25 mouse cellular contexts compared by ENCODE assay signal in the genomic region with DNA sequence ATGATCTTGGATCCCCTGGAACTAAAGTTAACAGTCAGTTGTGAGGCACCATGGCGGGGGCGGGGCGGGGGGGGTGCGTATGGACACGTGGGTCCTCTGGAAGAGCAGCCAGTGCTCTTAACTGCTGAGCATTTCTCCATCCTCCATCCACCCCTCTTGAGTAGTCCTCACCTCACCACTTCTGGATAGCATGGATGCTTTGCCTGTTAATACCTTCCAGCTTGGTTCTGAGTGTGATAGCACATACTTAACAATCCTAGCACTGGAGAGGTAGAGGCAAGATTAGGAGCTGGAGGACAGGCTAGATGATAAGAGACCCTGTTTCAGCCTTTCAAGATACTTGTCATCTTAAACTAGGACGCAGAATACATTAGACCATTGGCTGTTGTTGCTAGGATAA. TPM values are rescaled to one million over a fixed set of nuclear protein-coding genes. Genes with fewer than 3 reads are reported as not detected.
A peak's percentile ranks its signal among the peaks of the same experiment; 100 is the strongest.
DNase-seq lines count a peak whose midpoint lies in the region; ATAC-seq and TF ChIP-seq lines count a peak whose summit lies in the region.
"Had no signal": no experiment of that assay in that cellular context is flagged by ENCODE, and none has a peak within 500 bp of the region (broad histone marks: within the 10 kb centered on the region; RNA-seq: fewer than 3 reads in every experiment).

No protein-coding gene starts in this region.

- peaks cover 15% of the 10 kb centered on the region for H3K36me3 ChIP-seq in heart, adult 2 months (ENCODE audit: control insufficient read depth, insufficient read depth, low read length)
- peaks cover 7% of the 10 kb centered on the region; the same call in 1 of the 2 replicates for H3K36me3 ChIP-seq in midbrain, embryonic 11.5 days (ENCODE audit: control insufficient read depth, insufficient read depth, low read length)
- H3K36me3 ChIP-seq in midbrain, embryonic 16.5 days (ENCODE audit: control insufficient read depth, insufficient read depth, low read length): peaks cover 10% of the 10 kb centered on the region

- 63% methylated on average over 6 of the region's 6 CpGs for WGBS in heart, adult 2 months
- whole genome bisulfite sequencing in lung, adult 2 months: 73% methylated on average over 6 of the region's 6 CpGs
- 92% methylated on average over 6 of the region's 6 CpGs for WGBS in midbrain, embryonic 11.5 days
- WGBS in midbrain, embryonic 16.5 days: 91% methylated on average over 6 of the region's 6 CpGs

- peak; percentile 31 for DNase-seq in heart, adult 11 months
- DNase-seq in heart, adult 2 months: no peak
- peak; percentile 36 to 46 for DNase-seq in lung, adult 18-20 months
- DNase-seq in lung, adult 2 months: no peak
- DNase-seq in lung, postnatal 25 days (ENCODE audit: low spot score): peak; percentile 57
- no peak for DNase-seq in lung, postnatal 4 days
- DNase-seq in midbrain, embryonic 11.5 days (ENCODE audit: low spot score, missing footprints): peak; percentile 2
- DNase-seq: adrenal gland, adult 8-10 months; adrenal gland, postnatal 14 days; adrenal gland, postnatal 36 days; B cell, adult 2 months; cerebellum, adult 11-12 months; cerebellum, adult 2 months; cerebellum, adult 9-10 months; cerebellum, postnatal 10 days; cerebellum, postnatal 25 days had no signal

- peaks cover 3% of the 10 kb centered on the region for H3K4me1 ChIP-seq in heart, adult 2 months (ENCODE audit: control insufficient read depth, insufficient read depth, low read length)
- peaks cover 2% of the 10 kb centered on the region; the same call in 1 of the 2 replicates for H3K4me1 ChIP-seq in lung, adult 2 months (ENCODE audit: control insufficient read depth, insufficient read depth, low read length)
- no peaks in the 10 kb centered on the region for H3K4me1 ChIP-seq in midbrain, embryonic 11.5 days (ENCODE audit: control insufficient read depth, insufficient read depth, low read length)
- 0 out of 2 replicates have a peak, but pooled peaks cover 4% of the 10 kb centered on the region for H3K4me1 ChIP-seq in midbrain, embryonic 16.5 days (ENCODE audit: control insufficient read depth, insufficient read depth, low read length)
- H3K4me1 ChIP-seq: embryonic facial prominence, embryonic 10.5 days; embryonic facial prominence, embryonic 12.5 days had no signal

- H3K79me2 ChIP-seq in heart, adult 2 months (replicated peaks; ENCODE audit: control insufficient read depth, insufficient read depth, low read length): peaks cover 9% of the 10 kb centered on the region; the same call in 1 of the 2 replicates

- H3K27me3 ChIP-seq in heart, adult 2 months (ENCODE audit: control insufficient read depth, insufficient read depth, low read length): no peaks in the 10 kb centered on the region
- no peaks in the 10 kb centered on the region for H3K27me3 ChIP-seq in midbrain, embryonic 11.5 days (ENCODE audit: control insufficient read depth, insufficient read depth, low read length)
- no peaks in the 10 kb centered on the region for H3K27me3 ChIP-seq in midbrain, embryonic 16.5 days (ENCODE audit: control insufficient read depth, insufficient read depth, low read depth, low read length)
- H3K27me3 ChIP-seq: CH12.LX; embryonic facial prominence, embryonic 12.5 days; forebrain, embryonic 13.5 days; Patski had no signal

- H3K9me3 ChIP-seq in midbrain, embryonic 11.5 days (ENCODE audit: control insufficient read depth, low read length): no peaks in the 10 kb centered on the region
- no peaks in the 10 kb centered on the region for H3K9me3 ChIP-seq in midbrain, embryonic 16.5 days (replicated peaks; ENCODE audit: control insufficient read depth, low read length, poor library complexity, severe bottlenecking)
- H3K9me3 ChIP-seq: embryonic facial prominence, embryonic 10.5 days; embryonic facial prominence, embryonic 12.5 days; forebrain, embryonic 13.5 days; G1E had no signal

- H3K4me3 ChIP-seq in heart, adult 2 months: no peak overlapping the region
- H3K4me3 ChIP-seq in lung, adult 2 months (replicated peaks; ENCODE audit: extremely low read depth, low read depth, low read length): no peak overlapping the region
- no peak overlapping the region for H3K4me3 ChIP-seq in midbrain, embryonic 11.5 days (ENCODE audit: low read depth, low read length)
- H3K4me3 ChIP-seq in midbrain, embryonic 16.5 days (ENCODE audit: low read depth, low read length): no peak overlapping the region
- H3K4me3 ChIP-seq: embryonic facial prominence, embryonic 10.5 days; embryonic facial prominence, embryonic 12.5 days; forebrain, embryonic 13.5 days had no signal

- intact Hi-C loops in heart, adult 2 months (cut with DNase I): no loop called here

- H3K9ac ChIP-seq in heart, adult 2 months (ENCODE audit: low read depth, low read length): no peak overlapping the region
- no peak overlapping the region for H3K9ac ChIP-seq in midbrain, embryonic 11.5 days (ENCODE audit: low read length)
- no peak overlapping the region for H3K9ac ChIP-seq in midbrain, embryonic 16.5 days (ENCODE audit: low read depth, low read length)
- H3K9ac ChIP-seq: embryonic facial prominence, embryonic 12.5 days; forebrain, embryonic 13.5 days had no signal

- no peak for TF ChIP-seq POLR2A in heart, adult 2 months (IDR thresholded peaks at IDR 0.05; ENCODE audit: insufficient read depth, low read depth, low read length)
- TF ChIP-seq POLR2A in lung, adult 2 months (IDR thresholded peaks at IDR 0.05; ENCODE audit: borderline replicate concordance, extremely low read depth, low read depth, low read length): no peak

- no peak overlapping the region for H3K4me2 ChIP-seq in midbrain, embryonic 11.5 days
- no peak overlapping the region for H3K4me2 ChIP-seq in midbrain, embryonic 16.5 days (ENCODE audit: low read length)
- H3K4me2 ChIP-seq: embryonic facial prominence, embryonic 12.5 days; forebrain, embryonic 13.5 days had no signal

- no peak for TF ChIP-seq CTCF in heart, adult 2 months (IDR thresholded peaks at IDR 0.05)
- no peak for TF ChIP-seq CTCF in lung, adult 2 months (IDR thresholded peaks at IDR 0.05; ENCODE audit: insufficient read depth, low read length)

- H3K27ac ChIP-seq in heart, adult 2 months: no peak overlapping the region
- no peak overlapping the region for H3K27ac ChIP-seq in midbrain, embryonic 11.5 days (ENCODE audit: low read depth, low read length)
- no peak overlapping the region for H3K27ac ChIP-seq in midbrain, embryonic 16.5 days (ENCODE audit: low read length)
- H3K27ac ChIP-seq: embryonic facial prominence, embryonic 10.5 days; embryonic facial prominence, embryonic 12.5 days; forebrain, embryonic 13.5 days had no signal

- no peak for ATAC-seq in midbrain, embryonic 11.5 days (ENCODE audit: low FRiP score)
- ATAC-seq in midbrain, embryonic 16.5 days: no peak
- ATAC-seq: activated CD4-positive, CD25-positive, alpha-beta regulatory T cell, adult 4 months; CD4-positive, CD25-positive, alpha-beta regulatory T cell, adult 4 months; forebrain, embryonic 13.5 days; Patski had no signal

- no peak for TF ChIP-seq EP300 in heart, adult 2 months (IDR thresholded peaks at IDR 0.05; ENCODE audit: insufficient read depth, low read depth, low read length)

RNA-seq across cellular contexts. Expression of a gene that starts 16.9 kb away (rescaled TPM):
- total RNA-seq in heart, adult 2 months (2021): under 1 TPM in 1 of 2 experiments, not detected in 1; 0.14 TPM
- 0.08 and 0.09 TPM in 2 replicates for polyA plus RNA-seq in heart, adult 2 months (2012; rRNA removed)
- polyA plus RNA-seq in lung, adult 2 months (2012; rRNA removed): 2.5 and 2.6 TPM in 2 replicates
- polyA plus RNA-seq in midbrain, embryonic 11.5 days (2014; fragmentation: Nextera tagmentation; extraction: Ambion mirVana): 1.4 and 3.0 TPM in 2 replicates
- 13.6 and 22.2 TPM in 2 replicates for polyA plus RNA-seq in midbrain, embryonic 16.5 days (2015; fragmentation: Nextera tagmentation; extraction: Ambion mirVana)
- total RNA-seq: CH12.LX had no signal
- polyA plus RNA-seq: activated CD4-positive, CD25-positive, alpha-beta regulatory T cell, adult 4 months; G1E had no signal

RNA-seq across cellular contexts. Expression of a gene that starts 20.7 kb away (rescaled TPM):
- total RNA-seq in heart, adult 2 months (2021): 10 to 100 TPM; 26.2 to 27.2 TPM
- 31.2 and 36.5 TPM in 2 replicates for polyA plus RNA-seq in heart, adult 2 months (2012; rRNA removed)
- 56.5 and 63.3 TPM in 2 replicates for polyA plus RNA-seq in lung, adult 2 months (2012; rRNA removed)
- 85.5 and 92.2 TPM in 2 replicates for polyA plus RNA-seq in midbrain, embryonic 11.5 days (2014; fragmentation: Nextera tagmentation; extraction: Ambion mirVana)
- polyA plus RNA-seq in midbrain, embryonic 16.5 days (2015; fragmentation: Nextera tagmentation; extraction: Ambion mirVana): 72.4 and 88.8 TPM in 2 replicates

RNA-seq across cellular contexts. Expression of a gene that starts 36.0 kb away (rescaled TPM):
- 10 to 100 TPM; 24.3 to 28.5 TPM for total RNA-seq in heart, adult 2 months (2021)
- 98.0 and 104 TPM in 2 replicates for polyA plus RNA-seq in heart, adult 2 months (2012; rRNA removed)
- polyA plus RNA-seq in lung, adult 2 months (2012; rRNA removed): 243 and 247 TPM in 2 replicates
- 70.5 and 77.2 TPM in 2 replicates for polyA plus RNA-seq in midbrain, embryonic 11.5 days (2014; fragmentation: Nextera tagmentation; extraction: Ambion mirVana)
- polyA plus RNA-seq in midbrain, embryonic 16.5 days (2015; fragmentation: Nextera tagmentation; extraction: Ambion mirVana): 145 and 151 TPM in 2 replicates

RNA-seq across cellular contexts. Expression of a gene that starts 58.4 kb away (rescaled TPM):
- 10 to 100 TPM; 13.3 to 16.0 TPM for total RNA-seq in heart, adult 2 months (2021)
- 32.2 and 32.3 TPM in 2 replicates for polyA plus RNA-seq in heart, adult 2 months (2012; rRNA removed)
- 87.3 and 90.4 TPM in 2 replicates for polyA plus RNA-seq in lung, adult 2 months (2012; rRNA removed)
- 46.7 and 47.1 TPM in 2 replicates for polyA plus RNA-seq in midbrain, embryonic 11.5 days (2014; fragmentation: Nextera tagmentation; extraction: Ambion mirVana)
- 60.7 and 62.7 TPM in 2 replicates for polyA plus RNA-seq in midbrain, embryonic 16.5 days (2015; fragmentation: Nextera tagmentation; extraction: Ambion mirVana)

Comparison
In these comparisons a context has a peak if more than half of its experiments do, and no peak if none do; other contexts are left out.
1. DNase-seq: peak in heart, adult 11 months (single experiment), lung, adult 18-20 months (2 of 2), lung, postnatal 25 days (single experiment) and midbrain, embryonic 11.5 days (single experiment); none in heart, adult 2 months (0 of 2), lung, adult 2 months (single experiment) and lung, postnatal 4 days (0 of 2).